Mouse (Mus musculus) adipocyte (in vitro differentiated cells): ENCODE measurements around the gene Arfgef3.

Experiments
- DNase-seq: peaks from one replicate; pipeline ENCODE4 v3.0.0-alpha.2; 2016; ENCODE audit warnings: low spot score

Arfgef3 gene

DNA sequence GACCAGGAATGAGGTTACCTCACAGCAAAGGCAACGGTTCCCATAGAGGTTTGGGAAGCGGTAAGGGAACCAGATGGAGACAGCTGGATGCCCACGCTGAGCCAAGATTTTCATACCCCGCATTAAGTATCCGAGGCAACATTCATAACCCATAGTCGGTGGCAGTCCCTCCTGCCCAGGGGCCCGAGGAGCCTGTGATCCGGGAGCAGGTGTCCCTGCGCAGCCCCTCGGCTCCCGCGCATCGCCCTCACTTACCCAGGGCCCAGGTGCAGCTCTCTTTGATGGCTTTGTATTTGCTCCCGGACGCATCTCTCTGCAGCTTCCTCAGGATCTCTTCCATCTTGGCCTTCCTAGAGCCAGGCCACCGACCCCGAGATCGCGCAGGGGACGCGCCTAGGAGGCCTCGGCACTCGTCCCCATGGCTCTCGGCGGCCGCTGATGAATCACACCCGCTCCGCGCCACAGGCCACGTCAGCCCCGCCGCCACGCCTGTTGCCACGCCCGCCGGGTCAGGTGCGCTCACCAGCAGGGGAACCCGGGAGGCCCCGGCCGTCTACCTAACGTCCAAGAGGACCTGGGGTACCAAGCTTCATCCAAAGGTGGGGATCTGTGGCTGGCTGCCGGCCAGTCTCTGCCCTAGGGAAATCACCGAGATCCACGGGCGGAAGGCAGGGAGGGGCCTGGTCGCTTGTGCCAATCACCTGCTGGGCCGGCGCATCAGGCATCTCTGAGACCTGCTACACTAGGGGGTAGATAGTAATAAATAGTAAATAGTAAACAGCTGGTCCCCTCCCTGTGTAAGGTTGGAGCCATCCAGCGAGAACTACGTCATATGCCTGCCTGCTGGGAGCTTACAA lies at the start of gene Arfgef3:
Arfgef3 (minus strand) TSS at position 664 of the 857 bp plus-strand sequence.
- no peak for DNase-seq

DNA sequence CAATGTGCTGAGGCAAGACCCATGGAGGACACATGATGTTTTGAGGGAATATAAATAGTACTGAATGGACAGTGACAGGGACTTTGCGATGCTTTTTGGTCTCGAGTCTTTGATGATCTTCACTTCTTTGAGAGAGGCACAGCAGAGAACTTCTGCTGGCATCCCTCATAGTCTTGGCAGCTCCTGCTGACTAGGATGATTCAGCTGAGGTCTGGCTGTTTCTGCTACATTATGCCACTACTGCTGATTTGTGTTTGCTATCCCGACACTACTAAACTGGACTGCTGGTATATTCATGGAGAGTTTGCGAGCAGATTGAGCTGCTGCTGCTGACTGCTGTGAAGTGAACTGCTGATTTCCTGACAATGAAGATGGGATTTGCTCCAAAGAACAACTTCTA lies 46.3 kb upstream of the Arfgef3 start:
- no peak for DNase-seq

DNA sequence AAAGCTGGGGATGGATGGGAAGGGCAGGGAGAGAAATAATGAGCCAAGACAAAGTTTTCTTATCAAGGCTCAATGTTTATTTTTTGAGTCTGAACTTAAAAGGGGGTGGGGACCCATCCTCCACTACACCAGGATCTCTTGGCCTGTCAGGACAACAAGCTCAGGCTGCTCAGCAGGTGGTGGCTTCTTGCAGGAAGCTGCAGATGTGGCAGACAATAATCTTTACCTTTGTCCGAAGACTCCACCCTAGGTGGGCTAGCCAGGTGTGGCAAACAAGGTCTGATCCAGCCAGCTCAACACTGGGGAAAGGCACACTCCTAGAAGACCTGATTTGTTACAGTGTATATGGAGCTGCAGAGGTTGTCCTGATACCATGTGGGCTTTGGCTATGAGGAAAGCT lies 44.9 kb upstream of the Arfgef3 start:
- no peak for DNase-seq

DNA sequence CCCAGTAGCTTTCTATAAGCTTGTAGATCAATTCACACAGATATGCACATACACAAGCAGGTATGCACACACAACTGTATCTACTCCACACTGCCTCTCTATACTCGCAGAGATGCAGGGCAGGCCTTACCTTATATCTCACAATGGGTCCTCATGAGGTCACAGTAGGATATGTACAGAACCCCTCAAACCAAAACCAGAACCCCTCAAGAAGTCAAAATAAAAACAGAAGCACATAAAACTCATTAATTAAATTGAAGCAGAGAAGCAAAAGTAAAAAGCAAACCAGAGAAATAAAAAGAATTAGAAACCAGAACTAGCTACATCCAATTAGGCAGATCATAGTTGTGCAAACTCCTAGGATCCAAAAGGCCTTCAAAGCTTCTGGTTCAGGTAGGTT lies 42.9 kb upstream of the Arfgef3 start, which contains the start of gene Gm4922:
Gm4922 (minus strand) TSS at position 101 of the 400 bp plus-strand sequence.
- DNase-seq: no peak

DNA sequence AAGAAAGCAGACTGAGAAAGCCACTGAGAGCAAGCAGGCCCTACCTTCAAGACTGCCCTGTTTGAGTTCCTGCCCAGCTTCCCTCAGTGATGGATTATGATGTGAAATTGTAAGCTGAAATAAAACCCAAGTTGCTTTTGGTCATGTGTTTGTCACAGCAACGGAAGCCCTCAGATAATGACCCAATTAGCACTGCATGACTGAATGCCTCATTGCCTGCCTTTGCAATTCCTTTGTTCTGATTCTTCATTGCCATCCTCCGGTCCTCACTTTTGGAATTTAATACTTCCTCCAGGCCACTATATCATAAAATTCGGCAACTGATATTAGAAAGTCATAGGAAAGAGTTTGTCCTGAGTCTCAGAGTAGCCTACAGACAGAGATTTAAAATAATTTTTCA lies 33.8 kb upstream of the Arfgef3 start:
- DNase-seq: no peak

DNA sequence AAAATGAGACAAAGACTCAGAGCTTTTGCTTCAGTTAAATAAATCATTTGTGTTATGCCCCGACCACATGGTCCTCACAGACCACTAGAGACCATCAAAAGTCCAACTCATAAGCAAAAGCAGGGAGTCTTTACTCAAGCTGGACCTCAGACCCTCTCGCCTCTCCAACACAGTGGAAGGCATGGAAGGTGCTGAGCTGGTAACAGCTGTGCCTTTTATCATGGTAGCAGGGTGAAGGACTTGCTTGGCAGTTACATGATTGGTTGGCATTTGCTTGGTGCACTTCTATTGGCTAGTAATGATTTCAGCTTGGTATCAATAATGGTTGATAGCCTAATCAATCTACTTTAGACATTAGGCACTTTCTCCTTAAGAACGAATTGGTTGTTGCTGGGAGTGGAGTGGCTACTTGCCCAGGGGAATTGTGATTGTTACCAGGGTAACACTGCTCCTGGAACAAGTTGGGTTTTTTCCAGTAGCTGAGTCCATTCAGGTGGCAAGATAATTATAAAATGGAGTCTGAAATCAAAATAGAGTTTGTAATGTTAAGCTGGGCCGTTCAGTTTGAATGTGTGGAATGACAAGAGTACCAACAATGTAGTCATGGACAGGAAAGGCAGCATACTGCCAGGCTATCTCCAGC lies 28.9 kb upstream of the Arfgef3 start:
- no peak for DNase-seq

DNA sequence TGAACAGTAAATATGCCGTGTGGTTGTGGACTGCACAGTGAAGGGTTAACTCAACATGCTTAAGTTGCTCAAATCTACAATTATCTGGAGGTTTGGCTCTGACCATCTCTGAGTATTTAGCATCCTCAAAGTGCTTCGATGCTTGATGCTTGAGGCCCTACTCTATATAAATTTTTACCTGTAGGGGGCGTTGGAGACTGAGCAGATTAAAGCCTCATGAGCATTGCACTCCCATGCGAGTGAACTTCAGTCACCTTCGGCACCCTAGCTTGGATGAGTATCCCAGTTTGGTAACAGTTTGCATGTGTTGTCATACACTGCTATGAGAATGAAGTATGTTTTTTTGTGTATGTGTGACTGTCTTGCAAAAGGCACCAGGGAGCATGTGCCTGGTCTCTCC lies 26.2 kb upstream of the Arfgef3 start:
- DNase-seq: no peak

DNA sequence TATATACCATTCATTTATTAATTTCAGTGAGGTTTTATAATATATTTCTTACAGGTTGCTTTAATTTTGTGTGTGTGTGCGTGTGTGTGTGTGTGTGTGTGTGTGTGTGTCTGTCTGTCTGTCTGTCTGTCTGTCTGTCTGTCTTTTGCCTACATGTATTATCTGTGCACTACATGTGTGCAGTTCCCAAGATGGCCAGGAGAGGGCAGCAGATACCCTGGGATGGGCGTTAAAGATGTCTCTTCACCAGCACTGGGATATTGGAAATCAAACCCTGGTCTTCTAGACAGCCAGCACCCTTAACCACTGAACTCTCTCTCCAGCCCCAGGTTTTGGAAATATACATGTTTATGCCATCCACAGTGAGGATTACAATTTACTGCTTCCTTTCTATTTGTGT lies 16.5 kb upstream of the Arfgef3 start:
- peak; percentile 3 for DNase-seq

DNA sequence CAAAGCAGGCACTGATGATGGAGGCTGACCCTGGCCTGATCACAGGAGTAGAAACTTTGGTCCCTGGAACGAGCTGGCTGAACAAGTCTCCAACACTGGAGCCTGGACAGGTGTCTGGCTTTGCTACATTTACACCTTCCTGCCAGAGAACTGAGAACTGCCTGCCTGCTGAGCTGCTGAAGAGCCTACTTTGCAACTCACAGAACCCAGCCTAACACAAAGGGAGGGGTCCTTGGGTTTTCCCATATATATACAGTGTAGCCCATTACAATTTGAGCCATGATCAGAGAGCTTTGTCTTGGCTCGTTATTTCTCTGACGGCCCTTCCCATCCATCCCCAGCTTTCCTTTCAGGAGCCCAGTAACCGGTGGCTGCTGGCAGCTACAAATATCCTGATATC lies 6.3 kb upstream of the Arfgef3 start:
- no peak for DNase-seq

DNA sequence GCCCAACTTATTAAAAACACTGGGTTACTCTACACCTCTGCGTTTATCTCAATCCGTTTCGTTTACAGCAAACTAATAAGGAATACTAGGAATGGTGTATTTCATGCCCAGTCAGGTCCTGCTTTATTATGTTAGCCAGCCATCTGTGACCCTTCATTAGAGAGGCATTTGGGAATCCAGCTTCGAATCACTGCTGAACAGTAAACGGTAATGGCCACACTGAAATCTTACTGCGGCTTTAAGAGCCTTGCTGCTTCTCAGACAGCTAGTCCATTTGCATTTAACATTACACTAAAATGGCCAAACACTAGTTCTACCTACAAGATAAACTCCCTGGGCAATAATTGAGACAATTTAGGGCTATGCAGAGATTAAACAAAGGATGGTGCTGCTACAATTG lies 1.7 kb downstream of the Arfgef3 start:
- DNase-seq: no peak

DNA sequence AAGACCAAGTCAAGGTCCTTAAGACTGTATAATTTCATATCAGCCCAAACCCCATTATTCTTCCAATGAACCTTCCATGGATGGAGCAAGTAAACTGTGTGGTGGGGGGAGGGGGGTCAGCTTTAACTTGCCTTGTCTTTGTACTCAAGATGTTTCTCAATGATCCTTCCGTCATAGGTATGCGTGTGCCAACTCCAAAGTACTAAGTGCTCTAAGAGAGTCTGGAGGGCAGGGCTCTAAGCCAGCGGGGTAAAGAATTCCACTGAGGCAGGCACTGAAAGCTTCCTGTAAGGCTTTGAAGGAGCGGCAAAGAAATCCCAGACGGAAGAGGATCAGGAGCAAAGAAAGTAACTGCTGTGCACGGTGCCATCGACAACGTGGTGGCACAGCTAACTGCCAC lies 2.7 kb downstream of the Arfgef3 start:
- DNase-seq: no peak

DNA sequence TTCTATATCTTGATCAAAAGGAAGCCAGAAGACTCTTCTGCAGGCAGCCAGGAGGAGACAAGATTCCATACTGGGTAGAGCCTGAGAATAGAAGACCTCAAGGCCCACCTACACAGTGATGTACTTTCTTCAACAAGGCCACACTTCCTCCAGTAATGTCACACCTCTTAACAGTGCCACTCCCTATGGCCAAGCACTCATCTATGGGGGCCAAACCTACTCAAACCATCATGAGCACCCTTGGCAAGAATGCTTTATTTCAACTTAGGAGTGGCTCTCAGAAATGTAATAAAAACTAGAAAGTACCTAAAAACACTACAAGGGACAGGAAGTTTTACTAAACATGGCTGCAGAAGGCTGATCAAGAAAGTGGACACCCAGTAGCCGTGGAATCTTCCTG lies 15.2 kb downstream of the Arfgef3 start:
- DNase-seq: no peak

DNA sequence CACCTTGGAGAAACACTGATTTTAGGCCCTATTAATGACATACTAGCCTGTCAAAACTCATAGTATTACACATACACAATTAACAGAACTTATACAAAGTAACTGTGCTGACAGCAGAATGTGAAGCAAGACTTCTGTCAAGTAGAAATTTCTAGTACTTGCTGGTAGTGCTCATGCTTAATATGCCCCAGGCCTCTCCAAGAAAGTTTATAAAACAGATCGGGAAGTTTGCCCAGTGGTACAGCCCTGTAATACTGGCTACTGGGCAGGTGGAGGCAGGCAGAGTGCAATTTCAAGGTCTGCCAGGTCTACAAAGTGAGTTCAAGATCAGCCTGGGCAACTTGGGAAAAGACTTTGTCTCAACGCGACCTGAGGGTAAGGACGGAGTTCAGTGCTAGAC lies 32.3 kb downstream of the Arfgef3 start:
- no peak for DNase-seq

DNA sequence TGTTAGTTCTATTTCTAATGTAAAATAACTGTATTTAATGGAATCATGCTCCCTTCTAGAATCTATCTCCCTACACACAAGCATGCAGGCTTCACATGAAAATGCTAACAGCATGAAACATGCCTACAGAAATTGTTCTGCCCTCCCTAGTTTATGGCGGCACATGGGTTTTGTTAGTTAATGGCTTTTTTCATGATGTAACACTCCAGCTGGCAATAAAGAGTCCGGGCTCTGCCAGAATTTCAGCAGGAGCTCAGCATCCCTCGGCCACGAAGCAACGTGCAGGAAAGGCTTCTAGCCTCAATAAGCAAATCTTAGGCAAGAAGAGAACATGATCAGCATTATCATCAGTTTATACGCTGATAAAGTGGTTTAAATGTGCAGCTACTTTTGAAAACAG lies 32.8 kb downstream of the Arfgef3 start:
- DNase-seq: no peak

DNA sequence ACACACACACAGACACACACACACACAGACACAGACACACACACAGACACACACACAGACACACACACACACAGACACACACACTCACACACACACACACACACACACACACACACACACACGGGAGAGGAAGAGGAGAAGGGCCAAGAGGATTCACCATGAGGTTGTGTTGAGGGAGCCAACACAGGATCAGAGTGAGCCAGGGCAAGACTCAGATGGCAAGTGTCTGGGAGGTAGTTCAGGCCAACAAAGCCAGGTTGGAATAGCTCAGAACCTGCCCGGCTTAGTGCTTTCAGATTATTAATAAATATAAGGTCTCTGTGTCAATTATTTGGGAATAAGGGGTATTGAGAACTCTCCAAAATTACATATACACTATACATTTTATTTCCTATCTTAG lies 33.9 kb downstream of the Arfgef3 start:
- no peak for DNase-seq

DNA sequence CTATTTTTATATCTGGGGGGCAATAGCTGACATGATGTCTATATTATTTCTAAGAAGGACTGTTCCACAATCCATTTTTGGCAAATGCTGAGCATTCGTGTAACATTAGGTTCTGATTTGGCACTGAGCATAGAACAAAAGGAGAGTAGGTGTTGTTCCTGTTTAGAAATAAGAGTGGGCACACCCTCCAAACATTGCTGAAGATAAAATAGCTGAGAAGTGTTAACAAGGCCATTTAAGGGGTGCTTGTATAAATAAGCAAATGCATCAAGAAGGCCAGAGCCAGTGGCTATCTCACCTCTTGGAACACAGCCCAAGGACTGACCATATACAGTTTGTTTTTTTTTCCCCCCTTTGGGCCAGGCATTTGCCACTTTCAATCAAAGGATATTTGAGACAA lies 35.1 kb downstream of the Arfgef3 start:
- DNase-seq: no peak

DNA sequence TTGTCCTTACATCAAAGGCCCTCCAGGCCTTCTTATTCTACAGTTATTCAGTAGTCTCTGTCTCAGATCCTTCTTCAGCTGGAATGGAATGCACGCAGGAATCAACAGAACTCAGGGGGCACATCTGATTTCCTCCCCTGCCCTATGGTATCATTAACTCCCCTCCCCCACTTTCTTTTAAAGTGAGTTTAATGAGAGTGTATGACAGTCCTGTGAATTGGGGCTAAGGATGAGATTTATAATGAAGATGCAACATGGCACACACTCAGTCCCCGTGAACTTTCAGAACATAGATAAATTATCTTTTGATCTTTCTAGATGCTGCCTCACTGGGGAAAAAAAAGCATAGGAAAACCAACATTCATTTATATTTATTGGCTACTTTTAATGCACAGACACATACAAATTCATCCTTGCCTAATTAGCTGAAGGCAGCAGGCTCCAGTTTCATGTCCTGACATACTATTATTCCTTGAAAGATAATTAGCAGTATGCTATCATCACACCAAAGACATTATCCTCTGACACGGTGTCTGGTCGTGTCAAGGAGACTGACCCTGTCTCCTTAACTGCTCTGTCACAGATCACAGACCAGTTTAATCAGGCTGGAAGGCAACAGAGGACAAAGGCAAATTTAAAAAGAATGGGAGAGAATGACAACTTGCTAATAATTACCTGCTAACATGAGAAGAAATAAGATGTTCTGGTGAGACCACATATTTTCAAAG lies 39.2 kb downstream of the Arfgef3 start:
- no peak for DNase-seq

DNA sequence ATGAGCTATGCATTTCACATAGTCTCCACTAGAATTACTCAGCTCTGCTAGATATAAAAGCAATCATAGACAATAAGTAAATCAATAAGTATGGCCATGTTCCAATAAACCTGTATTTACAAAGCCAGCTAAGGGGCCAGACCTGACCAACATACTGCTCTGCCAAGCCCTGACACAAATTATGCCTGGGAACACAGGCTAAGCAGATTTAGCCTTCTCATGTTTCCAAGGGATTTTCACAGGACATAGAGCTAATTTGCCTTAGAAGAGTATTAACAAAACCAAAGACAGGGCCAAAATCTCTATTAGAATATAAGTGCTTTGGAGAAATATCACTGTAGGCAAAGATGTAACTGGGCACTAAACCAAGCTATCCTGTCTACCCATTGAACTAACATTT lies 42.2 kb downstream of the Arfgef3 start:
- no peak for DNase-seq

DNA sequence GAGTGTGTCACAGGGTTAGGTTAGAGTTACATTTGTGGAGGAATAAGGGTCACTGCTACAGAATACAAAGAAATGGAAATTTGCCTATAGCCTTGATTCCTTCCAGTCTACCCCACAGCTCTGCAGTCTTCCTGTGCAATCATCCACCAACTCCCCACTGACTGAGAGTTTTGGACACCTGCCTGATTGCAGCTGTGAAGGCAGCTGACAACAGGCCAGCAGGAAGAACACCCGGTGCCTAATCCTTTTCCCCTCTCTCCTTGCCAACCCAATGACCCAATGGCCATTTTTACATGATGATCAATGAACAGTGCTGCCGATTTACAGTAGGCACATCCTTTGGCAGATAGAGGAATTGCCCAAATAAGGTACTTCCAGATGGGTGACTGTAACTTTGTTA lies 43.6 kb downstream of the Arfgef3 start:
- DNase-seq: no peak

DNA sequence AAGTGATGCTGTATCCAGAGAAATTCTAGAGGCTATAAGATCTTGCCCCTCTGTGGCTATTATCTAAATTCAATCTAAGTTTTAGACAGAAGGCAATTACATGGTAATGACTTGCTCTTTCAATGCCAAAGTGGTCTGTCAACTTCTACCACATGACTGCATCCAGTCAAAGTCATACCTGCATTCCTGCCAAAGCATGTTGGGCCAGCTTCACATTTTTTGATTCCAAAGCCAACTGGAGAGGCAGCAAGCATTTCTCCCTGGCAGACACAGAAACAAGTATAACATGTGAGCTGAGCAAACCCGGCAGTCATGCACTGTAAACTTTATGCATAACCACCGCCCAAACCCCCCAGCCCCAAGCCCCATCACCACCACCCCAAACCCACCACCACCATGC lies 44.6 kb downstream of the Arfgef3 start:
- no peak for DNase-seq

DNA sequence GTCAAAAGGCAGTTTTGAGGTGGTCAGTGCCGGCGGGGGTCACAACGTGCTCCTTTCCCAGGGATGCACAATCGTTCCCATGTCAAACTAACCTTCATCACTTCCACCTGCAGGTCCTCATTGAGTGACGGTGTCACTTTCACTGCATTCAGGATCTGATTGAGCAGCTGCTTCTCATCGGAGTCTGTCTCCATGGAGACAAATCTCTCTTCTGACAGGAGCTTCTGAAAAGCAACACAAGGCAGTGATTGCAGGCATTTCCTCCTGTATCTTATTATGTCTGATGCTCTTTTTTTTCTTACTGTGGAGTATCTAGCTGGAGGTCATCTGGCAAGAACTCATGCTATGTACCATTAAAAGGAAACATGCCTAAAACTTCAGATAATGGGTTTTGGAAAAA lies 47.3 kb downstream of the Arfgef3 start:
- DNase-seq: no peak

DNA sequence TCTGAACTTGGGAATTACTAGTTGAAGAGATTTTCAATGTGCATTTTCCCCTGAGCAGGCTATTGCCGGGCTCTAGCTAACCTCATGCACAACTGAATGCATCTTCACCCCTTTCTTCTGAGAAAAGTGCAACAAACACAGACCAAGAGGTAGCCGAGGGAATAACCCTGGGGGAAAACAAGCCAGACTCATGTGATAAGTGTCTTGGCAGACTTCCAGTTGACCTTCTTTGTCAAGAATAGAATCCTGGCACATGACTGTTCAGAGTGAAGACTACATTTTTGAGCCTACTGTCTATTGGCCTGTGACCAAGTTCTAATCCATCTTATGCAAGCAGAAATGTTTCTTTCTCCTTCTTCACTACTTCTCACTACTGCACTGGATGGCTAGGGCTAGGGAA lies 55.5 kb downstream of the Arfgef3 start:
- DNase-seq: peak; percentile 11

DNA sequence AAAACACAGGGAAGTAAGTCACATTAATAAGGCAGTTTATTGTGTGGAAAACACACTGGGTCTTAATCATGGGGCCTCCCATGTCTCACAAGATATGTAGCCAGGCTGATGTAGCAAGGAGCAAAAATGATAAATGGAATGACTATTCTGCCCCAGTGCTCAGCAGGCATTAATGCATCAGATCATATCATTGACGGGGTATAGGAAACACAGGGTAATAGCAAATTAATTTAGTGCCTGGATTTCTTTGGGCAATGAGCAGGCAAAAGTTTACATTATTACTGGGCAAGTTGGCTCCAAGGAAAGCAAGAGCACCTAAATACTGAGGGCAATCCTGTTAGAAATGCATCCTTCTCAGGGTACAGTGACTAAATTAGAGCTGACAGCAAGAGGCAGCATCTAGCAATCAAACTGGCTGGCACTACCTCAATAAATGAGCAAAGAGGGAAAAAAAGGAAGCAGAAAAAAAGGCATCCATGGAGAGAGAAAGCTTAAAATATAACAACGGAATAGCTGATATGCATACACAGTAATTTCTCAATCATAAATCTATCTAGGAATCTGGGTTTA lies 62.3 kb downstream of the Arfgef3 start:
- DNase-seq: no peak
